Mouse (Mus musculus) limb, embryonic 12.5 days (tissue): Measurements from ENCODE around the gene Acnat2. TPM values are rescaled to one million over a fixed set of nuclear protein-coding genes. Genes with fewer than 3 reads are reported as not detected.
"Not testable (repeated sequence)": the region's sequence is repeated elsewhere in the genome, so short reads cannot be mapped to it uniquely, and the experiment has no call there.

Experiments used
- ATAC-seq: fragments of 200-750 bp; cut with Nextera tagmentation; 2 replicates; pipeline ENCODE4 v1.8.0; 2017; ENCODE audit warnings: low read depth, moderate TSS enrichment; ENCODE audit not compliant: insufficient number of reproducible peaks, insufficient read depth, low FRiP score, low TSS enrichment
- H3K27ac ChIP-seq: fragments of 300-500 bp; sonication (generic); 2 replicates; pipeline ENCODE4 v1.5.1; 2016; ENCODE audit warnings: mild to moderate bottlenecking, moderate library complexity
- H3K27me3 ChIP-seq: fragments of 300-500 bp; sonication (generic); 2 replicates; pipeline ENCODE4 v1.6.1; 2016; ENCODE audit warnings: mild to moderate bottlenecking, moderate library complexity
- H3K36me3 ChIP-seq: fragments of 300-500 bp; sonication (generic); 2 replicates; pipeline ENCODE4 v1.6.1; 2016; ENCODE audit warnings: mild to moderate bottlenecking, moderate library complexity
- H3K4me1 ChIP-seq: fragments of 300-500 bp; sonication (generic); replicated peaks from 2 replicates; pipeline ENCODE4 v1.6.1; 2016
- H3K4me2 ChIP-seq: fragments of 300-500 bp; sonication (generic); 2 replicates; pipeline ENCODE4 v1.6.1; 2016; ENCODE audit warnings: mild to moderate bottlenecking, moderate library complexity
- H3K4me3 ChIP-seq: fragments of 300-500 bp; sonication (generic); replicated peaks from 2 replicates; pipeline ENCODE4 v1.5.1; 2016; ENCODE audit warnings: mild to moderate bottlenecking
- H3K9ac ChIP-seq: fragments of 300-500 bp; sonication (generic); replicated peaks from 2 replicates; pipeline ENCODE4 v1.6.1; 2016; ENCODE audit warnings: mild to moderate bottlenecking, moderate library complexity
- H3K9me3 ChIP-seq: fragments of 300-500 bp; sonication (generic); 2 replicates; pipeline ENCODE4 v1.6.1; 2016; ENCODE audit warnings: mild to moderate bottlenecking, moderate library complexity
- WGBS: fragments of 180-500 bp; shearing (Covaris S2); methylation state at CpG from one replicate; pipeline ENCODE4 v1.1.7; 2016; 5-methylcytosine and 5-hydroxymethylcytosine counted together
- polyA plus RNA-seq: library from polyadenylated mRNA; unstranded; fragments of >200 nt; fragmentation: Nextera tagmentation; extraction: Ambion mirVana; gene quantifications from 2 replicates; pipeline ENCODE4 v1.2.1, GENCODE M21; 2016

Gene Acnat2
- not detected in 2 replicates for polyA plus RNA-seq

DNA sequence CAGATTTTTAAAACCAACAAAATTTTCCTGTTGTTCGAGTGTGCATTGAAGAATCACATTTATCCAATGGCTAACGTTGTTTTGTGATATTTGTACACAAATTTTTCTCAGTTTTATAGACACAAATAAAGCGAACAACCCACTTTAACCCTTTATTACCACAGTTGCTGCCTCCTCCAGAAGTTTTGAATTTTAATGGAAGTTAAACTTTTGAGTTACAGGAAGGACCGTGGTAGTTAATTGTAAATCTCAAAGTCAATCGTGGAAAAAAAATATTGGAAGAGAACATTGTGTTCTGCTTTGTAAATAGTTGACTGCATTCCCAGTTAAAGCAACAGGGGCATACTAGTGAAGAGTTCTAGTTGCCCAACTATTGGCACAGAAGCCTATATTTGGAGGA is at the start of gene Acnat2:
TSS of gene Acnat2 (minus strand) at position 195 of the 400 bp plus-strand sequence.
- not testable (repeated sequence) for H3K4me2 ChIP-seq, H3K36me3 ChIP-seq, ATAC-seq, H3K9ac ChIP-seq, H3K9me3 ChIP-seq, H3K27me3 ChIP-seq, H3K4me3 ChIP-seq, H3K4me1 ChIP-seq, H3K27ac ChIP-seq
- 86% methylated on average over 5 of the region's 5 CpGs for WGBS

DNA sequence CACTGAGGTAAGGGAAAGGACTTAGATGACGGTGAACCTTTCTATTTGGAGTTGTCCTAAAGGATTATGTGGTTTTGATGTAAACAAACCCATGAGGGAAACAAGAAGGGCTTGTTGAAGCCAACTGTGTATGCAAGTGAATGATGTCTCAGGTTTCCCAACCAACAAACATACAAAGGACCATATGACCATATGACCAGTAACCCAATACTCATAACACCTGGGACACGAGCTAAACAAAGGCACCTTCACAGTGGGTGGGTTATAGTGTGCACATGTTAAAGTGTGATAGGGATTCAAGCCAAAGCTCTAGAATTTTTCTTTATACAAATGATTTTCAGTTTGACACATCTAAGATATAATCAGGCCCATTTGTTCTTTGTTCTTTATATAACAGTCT is 48.2 kb upstream of the Acnat2 start:
- Histone ChIP-seq H3K9ac (no peak overlapping the region), H3K4me1 (0 out of 2 replicates have a peak, but pooled peaks cover 3% of the 10 kb centered on the region), H3K4me3 (no peak overlapping the region), H3K4me2 (no peak overlapping the region), H3K27ac (no peak overlapping the region), H3K27me3 (no peaks in the 10 kb centered on the region), H3K36me3 (no peaks in the 10 kb centered on the region), H3K9me3 (no peaks in the 10 kb centered on the region)
- no peak for ATAC-seq
- 58% methylated on average over 2 of the region's 2 CpGs for whole genome bisulfite sequencing

DNA sequence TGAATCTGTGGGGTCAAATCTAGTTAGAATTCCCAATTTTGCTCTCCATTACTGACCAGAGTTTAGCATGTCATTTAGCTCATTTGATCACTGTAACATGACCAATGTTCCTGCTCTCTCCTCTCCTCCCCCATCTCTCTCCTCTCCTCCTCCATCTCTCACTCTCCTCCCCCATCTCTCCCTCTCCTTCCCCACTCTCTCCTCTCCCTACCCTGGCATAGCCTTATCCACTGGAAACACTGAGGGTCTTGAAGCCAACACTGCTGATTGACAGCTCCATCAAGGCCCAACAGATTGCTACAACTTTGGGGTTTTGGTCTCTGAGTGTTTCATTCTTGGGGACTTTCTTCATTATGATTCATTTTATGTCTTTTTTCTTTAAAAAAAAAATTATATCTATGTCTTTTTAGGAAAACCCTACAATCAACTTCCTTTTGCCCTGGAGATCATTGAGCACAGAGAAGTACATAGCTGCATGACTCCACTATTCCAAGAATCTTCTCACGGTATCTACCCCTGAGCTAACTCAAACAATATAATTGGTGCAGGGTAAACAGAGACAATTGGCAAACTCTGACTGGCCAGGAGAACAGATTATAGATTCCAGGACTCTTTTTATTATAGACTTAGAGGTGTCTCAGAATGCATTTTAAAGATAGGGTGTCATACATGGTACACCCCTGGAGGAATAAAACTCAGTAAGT is 44.0 kb upstream of the Acnat2 start:
- Histone ChIP-seq H3K27me3 (no peaks in the 10 kb centered on the region), H3K27ac (no peak overlapping the region), H3K4me2 (no peak overlapping the region), H3K4me3 (no peak overlapping the region), H3K9ac (no peak overlapping the region), H3K36me3 (no peaks in the 10 kb centered on the region), H3K9me3 (no peaks in the 10 kb centered on the region), H3K4me1 (0 out of 2 replicates have a peak, but pooled peaks cover 3% of the 10 kb centered on the region)
- ATAC-seq = no peak
- WGBS = 74% methylated on average over 1 of the region's 1 CpGs

DNA sequence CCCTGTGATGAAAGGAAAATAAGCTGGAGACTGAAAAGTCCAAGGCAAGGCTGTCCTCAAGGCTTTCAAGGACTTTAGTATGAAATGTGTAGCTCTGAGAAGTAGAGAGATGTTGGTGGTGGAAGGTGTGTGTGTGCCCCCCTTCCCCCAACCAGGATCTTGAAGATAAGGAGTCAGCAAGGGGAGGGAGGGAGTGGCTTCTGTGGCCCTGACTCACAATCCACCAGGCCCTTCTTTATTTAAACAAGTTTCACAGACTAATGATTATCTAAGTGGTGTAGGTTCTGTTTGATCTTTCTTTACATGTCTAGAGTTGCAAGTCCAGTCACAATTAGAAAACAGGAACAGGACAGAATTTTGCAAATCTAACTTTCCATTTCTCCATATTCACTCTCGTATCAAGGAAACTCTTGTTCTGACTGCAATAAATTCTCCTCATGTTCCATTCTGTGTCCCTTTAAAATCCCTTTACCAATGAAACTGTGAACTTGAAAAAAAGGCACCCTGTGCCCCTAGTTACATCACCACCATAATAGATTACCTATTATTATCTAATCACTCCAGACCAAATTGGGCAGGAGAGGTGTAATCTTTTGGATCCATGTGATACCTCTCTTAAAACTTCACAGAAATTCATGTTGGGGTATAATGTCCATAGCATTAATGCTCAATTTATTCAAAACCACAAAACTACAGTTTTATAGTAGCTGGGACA is 43.3 kb upstream of the Acnat2 start:
- not testable (repeated sequence) for H3K36me3 ChIP-seq, ATAC-seq, H3K9ac ChIP-seq, H3K9me3 ChIP-seq, H3K4me3 ChIP-seq, H3K27ac ChIP-seq, H3K27me3 ChIP-seq, H3K4me2 ChIP-seq, H3K4me1 ChIP-seq
- 77% methylated on average over 1 of the region's 1 CpGs for WGBS

DNA sequence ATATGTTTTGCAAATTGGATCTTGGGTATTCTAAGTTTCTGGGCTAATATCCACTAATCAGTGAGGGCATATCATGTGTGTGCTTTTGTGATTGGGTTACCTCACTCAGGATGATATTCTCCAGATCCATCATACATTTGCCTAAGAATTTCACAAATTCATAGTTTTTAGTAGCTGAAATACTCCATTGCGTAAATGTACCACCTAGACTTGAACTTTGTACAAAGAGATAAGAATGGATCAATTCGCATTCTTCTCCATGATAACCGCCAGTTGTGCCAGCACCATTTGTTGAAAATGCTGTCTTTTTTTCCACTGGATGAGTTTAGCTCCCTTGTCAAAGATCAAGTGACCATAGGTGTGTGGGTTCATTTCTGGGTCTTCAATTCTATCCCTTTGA is 29.0 kb upstream of the Acnat2 start:
- not testable (repeated sequence) for H3K4me1 ChIP-seq, ATAC-seq, H3K9ac ChIP-seq, H3K27ac ChIP-seq, H3K36me3 ChIP-seq, H3K27me3 ChIP-seq, H3K4me3 ChIP-seq, H3K4me2 ChIP-seq, H3K9me3 ChIP-seq
- WGBS = 91% methylated on average over 3 of the region's 3 CpGs

DNA sequence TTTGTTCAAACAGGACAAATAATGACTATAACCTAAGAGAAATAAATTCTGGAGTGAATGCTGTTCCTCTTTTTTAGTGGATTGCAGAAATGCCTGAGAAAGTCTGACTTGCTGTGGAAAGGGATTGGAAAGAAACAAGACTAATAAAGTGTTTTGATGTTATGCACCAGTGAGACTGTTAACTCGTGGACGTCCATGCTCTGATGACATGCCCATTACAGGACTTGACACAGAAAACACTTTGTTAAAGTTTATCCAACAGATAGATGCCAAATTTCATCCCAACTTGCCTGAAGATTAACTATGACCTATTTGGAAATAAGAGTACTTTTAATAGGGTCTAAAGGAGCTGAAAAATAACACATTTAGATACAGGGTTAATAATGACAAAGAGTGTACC is 2.2 kb upstream of the Acnat2 start:
- ATAC-seq, H3K4me3 ChIP-seq, H3K9me3 ChIP-seq, H3K9ac ChIP-seq, H3K4me1 ChIP-seq, H3K27me3 ChIP-seq, H3K4me2 ChIP-seq, H3K36me3 ChIP-seq, H3K27ac ChIP-seq: not testable (repeated sequence)
- WGBS = 78% methylated on average over 2 of the region's 2 CpGs

DNA sequence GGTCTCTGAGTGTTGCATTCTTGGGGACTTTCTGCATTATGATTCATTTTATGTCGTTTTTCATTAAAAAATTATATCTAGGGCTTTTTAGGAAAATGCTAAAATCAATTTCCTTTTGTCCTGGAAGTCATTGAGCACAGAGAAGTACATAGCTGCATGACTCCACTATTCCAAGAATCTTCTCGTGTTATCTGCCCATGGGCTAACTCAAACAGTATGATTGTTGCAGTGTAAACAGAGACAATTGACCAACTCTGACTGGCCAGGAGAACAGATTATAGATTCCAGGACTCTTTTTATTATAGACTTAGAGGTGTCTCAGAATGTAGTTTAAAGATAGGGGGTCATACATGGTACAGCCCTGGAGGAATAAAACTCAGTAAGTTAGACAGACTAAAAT is 21.1 kb downstream of the Acnat2 start:
- no peaks in the 10 kb centered on the region for H3K4me1 ChIP-seq
- no peak for ATAC-seq

DNA sequence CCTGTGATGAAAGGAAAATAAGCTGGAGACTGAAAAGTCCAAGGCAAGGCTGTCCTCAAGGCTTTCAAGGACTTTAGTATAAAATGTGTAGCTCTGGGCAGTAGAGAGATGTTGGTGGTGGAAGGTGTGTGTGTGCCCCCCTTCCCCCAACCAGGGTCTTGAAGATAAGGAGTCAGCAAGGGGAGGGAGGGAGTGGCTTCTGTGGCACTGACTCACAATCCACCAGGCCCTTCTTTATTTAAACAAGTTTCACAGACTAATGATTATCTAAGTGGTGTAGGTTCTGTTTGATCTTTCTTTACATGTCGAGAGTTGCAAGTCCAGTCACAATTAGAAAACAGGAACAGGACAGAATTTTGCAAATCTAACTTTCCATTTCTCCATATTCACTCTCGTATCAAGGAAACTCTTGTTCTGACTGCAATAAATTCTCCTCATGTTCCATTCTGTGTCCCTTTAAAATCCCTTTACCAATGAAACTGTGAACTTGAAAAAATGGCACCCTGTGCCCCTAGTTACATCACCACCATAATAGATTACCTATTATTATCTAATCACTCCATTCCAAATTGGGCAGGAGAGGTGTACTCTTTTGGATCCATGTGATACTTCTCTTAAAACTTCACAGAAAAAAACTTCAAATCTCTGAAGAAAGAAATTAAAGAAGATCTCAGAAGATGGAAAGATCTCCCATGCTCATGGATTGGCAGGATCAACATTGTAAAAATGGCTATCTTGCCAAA is 24.2 kb downstream of the Acnat2 start:
- not testable (repeated sequence) for H3K27ac ChIP-seq, H3K4me1 ChIP-seq, H3K36me3 ChIP-seq, ATAC-seq, H3K4me2 ChIP-seq, H3K27me3 ChIP-seq, H3K4me3 ChIP-seq, H3K9me3 ChIP-seq, H3K9ac ChIP-seq
- 85% methylated on average over 2 of the region's 2 CpGs for WGBS

More for the DNA sequence above, 21.1 kb downstream of the Acnat2 start:
- no peak overlapping the region for H3K27ac ChIP-seq
- no peak overlapping the region for H3K9ac ChIP-seq
- H3K4me2 ChIP-seq = no peak overlapping the region
- WGBS = 49% methylated on average over 2 of the region's 2 CpGs
- no peak overlapping the region for H3K4me3 ChIP-seq
- H3K36me3 ChIP-seq = no peaks in the 10 kb centered on the region
- H3K9me3 ChIP-seq = no peaks in the 10 kb centered on the region
- no peaks in the 10 kb centered on the region for H3K27me3 ChIP-seq

DNA sequence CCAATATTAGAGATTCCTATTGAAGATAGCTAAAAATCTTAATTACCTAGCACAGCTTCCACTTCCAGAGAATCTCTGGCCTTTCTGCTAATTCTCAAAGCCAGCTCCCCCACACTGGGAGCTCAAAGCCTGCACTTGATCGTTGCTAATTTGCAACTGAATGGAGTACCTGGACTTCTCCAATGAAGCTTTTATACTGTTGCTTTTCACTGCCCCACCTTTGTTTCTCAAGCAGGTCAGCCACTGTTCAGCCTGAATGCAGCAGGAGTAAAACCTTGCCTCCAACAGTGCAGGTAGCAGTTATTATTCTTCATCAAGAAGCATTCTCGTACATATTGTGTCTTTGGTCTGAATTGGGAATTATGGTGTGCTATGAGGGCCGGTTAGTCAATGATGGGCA is 39.9 kb downstream of the Acnat2 start:
- not testable (repeated sequence) for H3K4me3 ChIP-seq, H3K27me3 ChIP-seq, H3K36me3 ChIP-seq, H3K4me1 ChIP-seq, ATAC-seq, H3K9ac ChIP-seq, H3K4me2 ChIP-seq, H3K27ac ChIP-seq
- 90% methylated on average over 3 of the region's 3 CpGs for WGBS
- H3K9me3 ChIP-seq = peaks cover 12% of the 10 kb centered on the region; the same call in 1 of the 2 replicates

DNA sequence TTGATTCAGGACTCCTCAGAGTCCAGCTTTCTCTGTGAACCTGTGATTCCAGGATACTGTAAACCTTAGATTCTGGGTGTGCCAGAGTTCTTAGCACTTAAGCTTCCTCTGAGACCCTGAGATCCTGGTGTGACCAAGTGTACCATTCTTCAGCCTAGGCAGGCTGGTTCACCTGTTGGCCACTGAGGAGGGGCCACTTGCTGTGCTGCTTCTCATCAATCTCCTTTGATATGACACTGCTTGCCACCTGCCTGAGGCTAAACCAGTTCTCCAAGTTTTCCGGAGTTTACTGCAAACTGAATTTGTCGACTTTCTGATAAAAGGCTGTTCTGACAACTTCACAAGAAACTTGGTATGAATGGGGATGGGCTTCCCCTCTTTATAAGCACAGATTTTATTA is 50.9 kb downstream of the Acnat2 start:
- Histone ChIP-seq H3K27me3 (no peaks in the 10 kb centered on the region), H3K4me1 (no peaks in the 10 kb centered on the region), H3K9ac (no peak overlapping the region), H3K9me3 (peaks cover 6% of the 10 kb centered on the region; the same call in 1 of the 2 replicates), H3K36me3 (no peaks in the 10 kb centered on the region), H3K4me3 (no peak overlapping the region), H3K4me2 (no peak overlapping the region), H3K27ac (no peak overlapping the region)
- WGBS = 72% methylated on average over 2 of the region's 2 CpGs
- ATAC-seq = no peak

DNA sequence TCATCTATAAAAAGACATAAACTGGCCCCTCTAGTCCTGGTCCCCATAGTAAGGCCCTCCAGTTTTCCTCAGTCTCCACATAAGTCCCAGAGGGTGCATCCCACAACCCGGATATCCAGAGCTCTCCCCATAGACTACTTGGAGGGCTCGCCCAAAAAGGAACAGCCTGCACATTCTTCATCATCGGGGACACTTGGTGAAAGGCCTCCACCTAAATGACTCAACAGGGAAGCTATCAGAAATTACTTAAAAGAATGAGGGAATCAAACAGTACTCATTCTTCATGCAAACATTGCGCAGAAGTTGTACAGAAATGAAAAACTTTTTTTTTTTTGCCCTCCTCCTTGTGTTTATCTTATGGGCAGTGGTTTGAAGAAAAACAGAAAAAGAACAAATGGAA is 57.5 kb downstream of the Acnat2 start:
- no peaks in the 10 kb centered on the region for H3K9me3 ChIP-seq
- no peak for ATAC-seq
- no peak overlapping the region for H3K9ac ChIP-seq
- WGBS = 84% methylated on average over 4 of the region's 4 CpGs
- H3K4me3 ChIP-seq = no peak overlapping the region
- H3K4me2 ChIP-seq = no peak overlapping the region
- H3K4me1 ChIP-seq = no peaks in the 10 kb centered on the region
- H3K27ac ChIP-seq = no peak overlapping the region
- H3K36me3 ChIP-seq = no peaks in the 10 kb centered on the region
- H3K27me3 ChIP-seq = no peaks in the 10 kb centered on the region
